Mouse (Mus musculus) heart, adult 9 months (tissue): ENCODE data around the gene Psmd11.
"Not testable (repeated sequence)": the region's sequence is repeated elsewhere in the genome, so short reads cannot be mapped to it uniquely, and the experiment has no call there.

Experiments used
- DNase-seq, 2 experiments: peaks; one replicate each; pipeline ENCODE4 v3.0.0; 2022; ENCODE audit warnings: low spot score in 2 of 2

The Psmd11 gene

GRCm38 (mm10) chr11:80426029-80426813, 2.2 kb upstream of the Psmd11 start:
- not testable (repeated sequence) for DNase-seq

DNA sequence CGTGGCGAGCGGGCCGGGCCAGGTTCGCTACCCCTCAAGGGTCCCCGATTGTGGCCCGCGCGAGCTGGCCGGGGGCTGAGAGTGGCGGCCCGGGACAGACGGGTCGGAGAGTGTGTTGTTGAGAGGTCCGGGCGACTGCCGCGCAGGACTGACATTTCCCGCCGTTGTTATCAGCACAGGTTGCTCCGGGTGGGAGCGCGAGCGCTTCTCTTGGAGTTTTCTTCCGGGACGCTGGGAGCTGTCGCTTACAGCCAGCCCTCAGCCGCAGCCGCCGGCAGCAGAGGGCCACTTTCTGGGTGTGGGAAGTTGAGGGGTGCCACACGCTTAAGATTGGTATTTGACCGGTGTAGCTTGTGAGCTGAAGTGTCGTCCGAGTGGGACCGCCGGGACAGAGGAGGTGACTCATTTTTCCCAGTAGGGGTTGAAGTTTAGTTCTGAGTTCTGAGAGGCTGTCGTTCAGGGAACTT, 627 bp downstream of the Psmd11 start:
- DNase-seq = peak in 1 of 2 experiments; percentile 9

DNA sequence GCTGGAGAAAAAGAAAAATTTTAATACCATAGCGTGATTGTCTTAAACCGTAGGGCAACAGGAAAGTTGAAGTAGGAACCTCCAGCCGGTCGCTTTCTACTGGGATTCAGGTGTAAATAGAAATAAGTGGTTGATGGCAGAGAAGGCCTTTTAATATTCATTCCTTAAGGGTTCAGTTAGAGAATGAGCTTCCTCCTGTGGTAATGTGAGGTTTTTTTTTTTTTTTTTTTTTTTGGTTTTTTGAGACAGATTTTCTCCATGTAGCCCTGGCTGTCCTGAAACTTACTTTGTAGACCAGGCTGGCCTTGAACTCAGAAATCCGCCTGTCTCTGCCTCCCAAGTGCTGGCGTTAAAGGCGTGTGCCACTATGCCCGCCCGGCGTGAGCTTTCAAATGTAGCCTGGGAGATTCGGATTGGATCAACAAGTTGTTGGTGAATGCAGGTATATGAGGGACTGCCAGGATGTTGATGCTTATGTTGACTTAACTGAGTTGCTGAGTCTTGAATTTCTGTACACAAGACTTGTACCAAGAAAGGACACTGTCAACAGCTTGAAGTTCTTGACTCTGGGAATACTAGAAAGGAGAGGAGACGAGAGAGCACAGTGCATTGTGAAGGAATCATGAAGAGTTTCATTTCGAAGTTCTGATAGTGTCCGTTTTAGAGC, 1.2 kb downstream of the Psmd11 start:
- DNase-seq = no peak

- DNase-seq = no peak
Observed at GRCm38 (mm10) chr11:80430366-80430910, 2.0 kb downstream of the Psmd11 start.

- DNase-seq = no peak
Observed at GRCm38 (mm10) chr11:80446916-80447315, 18.5 kb downstream of the Psmd11 start.

GRCm38 (mm10) chr11:80449859-80450258, 21.4 kb downstream of the Psmd11 start:
- no peak for DNase-seq

DNA sequence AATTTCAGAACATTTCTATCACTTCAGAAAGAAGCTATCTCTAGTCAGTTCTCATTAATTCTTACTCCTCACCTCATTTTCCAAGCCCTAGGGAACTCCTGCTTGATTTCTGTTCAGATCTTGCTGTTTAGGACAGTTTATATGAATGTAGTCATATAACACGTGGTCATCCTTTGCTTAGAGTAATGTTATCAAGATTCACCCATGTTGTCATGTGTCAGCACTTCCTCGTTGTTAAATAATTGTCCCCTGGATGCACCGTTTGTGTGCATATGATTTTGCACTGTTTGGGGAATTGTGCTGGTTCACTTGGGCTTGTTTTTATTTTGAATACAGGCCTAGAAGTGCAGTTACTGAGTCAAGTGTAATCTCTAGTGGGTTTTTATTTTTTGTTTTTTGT, 23.8 kb downstream of the Psmd11 start:
- no peak for DNase-seq

DNA sequence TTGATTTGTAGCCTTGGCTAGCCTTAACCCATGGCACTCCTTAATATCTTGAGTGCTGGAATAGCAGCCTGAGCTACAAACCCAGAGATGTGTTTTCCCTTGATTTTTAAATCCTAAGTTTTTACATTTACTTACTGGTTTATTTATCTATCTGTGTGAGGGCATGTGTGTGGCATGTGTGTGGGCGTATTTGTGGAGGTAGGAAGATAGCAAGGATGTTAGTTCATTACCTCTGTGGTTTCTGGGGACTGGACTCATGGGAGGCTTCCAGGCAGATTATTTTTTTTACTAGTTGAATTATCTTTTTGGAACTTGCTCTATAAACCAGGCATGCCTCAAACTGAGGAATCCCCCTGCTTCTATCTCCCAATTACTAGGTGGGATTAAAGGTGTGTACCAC, 24.8 kb downstream of the Psmd11 start:
- no peak for DNase-seq

GRCm38 (mm10) chr11:80463605-80464130, 35.3 kb downstream of the Psmd11 start:
- DNase-seq = not testable (repeated sequence)

DNA sequence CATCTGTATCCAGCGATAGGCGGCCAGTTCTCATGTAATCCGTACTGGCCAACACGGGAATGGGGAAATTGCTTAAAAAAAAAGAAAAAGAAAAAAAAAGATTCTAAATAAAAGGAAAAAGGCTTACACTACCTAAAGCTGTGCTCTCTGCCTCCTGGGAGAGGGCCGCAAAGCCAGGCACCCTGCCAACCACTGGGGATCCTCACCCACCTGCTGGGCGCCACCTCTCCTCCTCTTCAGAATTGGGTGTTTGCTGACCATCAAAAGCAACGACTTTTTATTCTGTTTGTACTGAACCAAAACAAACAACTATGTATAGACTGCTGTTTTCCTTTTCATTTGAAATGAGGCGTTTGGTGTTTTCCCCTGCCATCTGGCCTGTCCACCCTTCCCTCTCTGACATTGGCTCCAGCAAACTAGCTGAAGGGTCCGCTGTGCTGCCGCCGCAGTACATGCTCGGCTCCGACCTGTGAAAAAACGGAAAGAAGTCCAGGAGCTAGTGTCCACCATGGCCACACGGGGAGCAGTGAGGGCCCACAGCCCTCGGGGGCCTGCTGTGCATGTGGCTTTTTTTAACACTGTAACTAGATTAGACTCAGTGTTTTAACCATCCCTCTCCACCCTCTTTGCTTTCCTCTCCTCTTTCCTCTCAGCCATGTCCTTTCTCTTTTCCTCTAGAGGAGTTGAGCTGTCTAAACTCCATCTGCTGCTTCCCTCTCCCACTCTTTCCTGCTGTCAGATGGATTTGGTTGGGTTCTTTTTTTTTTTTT, 43.6 kb downstream of the Psmd11 start:
- DNase-seq = no peak

DNA sequence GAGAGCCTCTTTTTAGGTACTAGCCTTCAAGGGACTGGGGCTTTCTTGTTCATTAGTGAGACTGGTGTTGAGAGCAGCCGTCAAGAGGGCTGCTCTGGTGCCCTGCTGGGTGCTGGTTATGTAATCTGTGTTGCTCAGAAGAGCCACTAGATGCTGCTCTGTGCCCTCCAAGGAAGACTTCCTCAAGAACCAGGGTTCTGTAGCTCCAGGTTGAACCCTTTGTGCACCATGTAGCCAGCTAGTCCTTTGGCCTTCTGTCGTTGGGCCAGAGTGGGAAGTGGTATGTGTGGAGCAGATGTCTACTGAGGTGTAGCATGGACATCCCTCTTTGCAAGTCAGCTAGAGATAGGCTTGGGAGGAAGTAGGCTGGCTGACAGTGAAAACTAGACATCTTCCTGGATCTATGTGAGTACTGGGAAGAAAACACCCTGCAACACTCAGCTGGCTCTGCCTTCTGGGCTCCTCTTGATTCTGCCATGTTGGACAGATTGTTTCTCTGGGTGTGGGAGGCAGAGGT, 45.8 kb downstream of the Psmd11 start:
- DNase-seq = no peak

DNA sequence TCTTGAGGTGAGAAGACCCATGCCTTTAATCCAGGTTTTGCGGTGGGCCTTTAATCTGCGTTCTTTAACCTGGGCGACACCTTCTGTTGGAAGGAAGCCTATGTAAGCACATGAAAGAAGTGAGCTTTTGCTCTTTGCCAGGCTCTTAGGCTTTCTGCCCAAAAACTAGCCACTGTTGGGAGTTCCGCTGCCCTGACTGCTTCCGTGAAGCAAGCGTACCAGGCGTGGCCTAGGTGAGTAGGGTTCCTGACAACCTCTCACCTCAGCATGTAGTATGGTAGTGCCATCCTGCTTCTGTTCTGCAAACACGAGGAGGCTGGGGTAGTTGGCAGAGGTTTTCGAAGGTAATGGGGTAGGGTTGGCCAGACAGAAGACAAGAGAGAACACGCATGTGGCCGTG, 46.4 kb downstream of the Psmd11 start:
- no peak for DNase-seq

- DNase-seq = no peak
Observed at GRCm38 (mm10) chr11:80475544-80475943, 47.1 kb downstream of the Psmd11 start.

GRCm38 (mm10) chr11:80476222-80477189, 48.1 kb downstream of the Psmd11 start, which contains the start of gene Cdk5r1:
Gene Cdk5r1 (plus strand): TSS chr11:80477023.
- DNase-seq = peak; percentile 81 to 88

- no peak for DNase-seq
Observed at GRCm38 (mm10) chr11:80477341-80478199, 49.2 kb downstream of the Psmd11 start.

GRCm38 (mm10) chr11:80478694-80479412, 50.4 kb downstream of the Psmd11 start:
- no peak for DNase-seq

DNA sequence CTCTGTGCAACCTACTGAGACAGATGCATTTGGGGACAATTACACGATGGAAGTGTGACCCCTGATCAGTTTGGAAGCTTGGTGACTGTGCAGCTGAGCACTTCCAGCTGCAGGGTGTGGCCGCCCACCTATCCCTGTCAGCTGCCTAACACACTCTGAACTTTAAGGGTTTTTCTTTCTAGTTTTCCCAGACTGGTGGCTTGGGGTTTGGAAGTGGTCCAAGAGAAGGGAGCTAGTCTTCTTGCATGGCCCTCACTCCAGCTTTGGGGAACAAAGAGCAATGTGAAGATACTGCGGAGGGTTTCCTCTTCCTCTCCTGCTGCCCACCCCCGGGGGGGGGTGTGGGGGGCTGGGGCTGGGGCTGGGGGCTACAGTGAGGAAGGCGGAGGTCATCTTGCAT, 51.0 kb downstream of the Psmd11 start:
- no peak for DNase-seq
